Mouse (Mus musculus) cerebellum, adult 2 months (tissue): Measurements from ENCODE around the gene Cd200. TPM values are rescaled to one million over a fixed set of nuclear protein-coding genes. Genes with fewer than 3 reads are reported as not detected.

ENCODE experiments used
- DNase-seq, 2 experiments: peaks; one replicate each; pipeline ENCODE4 v3.0.0; 2021
- H3K27ac ChIP-seq: fragments of 200-500 bp; 2 replicates; pipeline ENCODE4 v1.5.1; 2012; ENCODE audit warnings: low read length, control low read depth, inconsistent platforms; ENCODE audit not compliant: insufficient read depth
- H3K27me3 ChIP-seq: fragments of 200-500 bp; 2 replicates; pipeline ENCODE4 v1.6.1; 2012; ENCODE audit warnings: inconsistent platforms, mild to moderate bottlenecking, low read length, moderate library complexity; ENCODE audit not compliant: control insufficient read depth, insufficient read depth
- H3K4me1 ChIP-seq: fragments of 200-500 bp; 2 replicates; pipeline ENCODE4 v1.6.1; 2011; ENCODE audit warnings: low read length; ENCODE audit not compliant: control insufficient read depth, insufficient read depth
- H3K4me3 ChIP-seq: fragments of 200-500 bp; replicated peaks from 2 replicates; pipeline ENCODE3; 2011; ENCODE audit warnings: mild to moderate bottlenecking, low read depth, low read length, control low read depth; ENCODE audit not compliant: insufficient read depth
- CTCF ChIP-seq: fragments of 200-500 bp; IDR thresholded peaks from 2 replicates; pipeline ENCODE4 v1.5.1; 2011; ENCODE audit warnings: low read depth, mild to moderate bottlenecking, control low read depth, low read length, moderate library complexity, borderline replicate concordance; ENCODE audit not compliant: insufficient read depth
- POLR2A ChIP-seq: fragments of 200-500 bp; IDR thresholded peaks from 2 replicates; pipeline ENCODE4 v1.6.1; 2011; ENCODE audit warnings: low read length, control low read depth, borderline replicate concordance; ENCODE audit not compliant: insufficient read depth
- WGBS: fragments of 180-500 bp; shearing (Covaris S2); methylation state at CpG from one replicate; pipeline ENCODE4 v1.1.7; 2018; 5-methylcytosine and 5-hydroxymethylcytosine counted together
- polyA plus RNA-seq: library from polyadenylated mRNA; depleted of rRNA; stranded (reverse); fragments of >200 nt; gene quantifications from 2 replicates; pipeline ENCODE4 v1.2.3, GENCODE M21; 2012

The Cd200 gene
- polyA plus RNA-seq, 1 experiment: 69.7 TPM

- TF ChIP-seq POLR2A (no peak), CTCF (no peak)
- Histone ChIP-seq H3K27me3 (no peaks in the 10 kb centered on the region; the same call in 1 of the 2 replicates), H3K27ac (no peak overlapping the region), H3K4me3 (no peak overlapping the region), H3K4me1 (no peaks in the 10 kb centered on the region)
- 62% methylated on average over 5 of the region's 5 CpGs for WGBS
- DNase-seq: no peak
These were observed 18.4 kb downstream of the Cd200 start for GRCm38 (mm10) chr16:45390286-45390956.

- H3K27ac ChIP-seq: no peak overlapping the region
- no peaks in the 10 kb centered on the region for H3K27me3 ChIP-seq
- no peak for TF ChIP-seq CTCF
- TF ChIP-seq POLR2A: no peak
- no peak overlapping the region for H3K4me3 ChIP-seq
- H3K4me1 ChIP-seq: no peaks in the 10 kb centered on the region
- 85% methylated on average over 2 of the region's 2 CpGs for whole genome bisulfite sequencing
- no peak for DNase-seq
These were observed 19.0 kb downstream of the Cd200 start for GRCm38 (mm10) chr16:45389833-45390232.

GRCm38 (mm10) chr16:45389041-45389440 is 19.8 kb downstream of the Cd200 start:
- no peak for TF ChIP-seq POLR2A
- no peak for TF ChIP-seq CTCF
- DNase-seq: no peak
- H3K4me3 ChIP-seq: no peak overlapping the region
- H3K4me1 ChIP-seq: no peaks in the 10 kb centered on the region
- H3K27ac ChIP-seq: no peak overlapping the region
- WGBS: 93% methylated on average over 2 of the region's 2 CpGs
- no peaks in the 10 kb centered on the region for H3K27me3 ChIP-seq

- Histone ChIP-seq H3K27ac (no peak overlapping the region), H3K4me1 (no peaks in the 10 kb centered on the region), H3K27me3 (no peaks in the 10 kb centered on the region; the same call in 1 of the 2 replicates), H3K4me3 (no peak overlapping the region)
- 69% methylated on average over 3 of the region's 3 CpGs for WGBS
- TF ChIP-seq POLR2A (no peak), CTCF (no peak)
- DNase-seq: no peak
These were observed 27.0 kb downstream of the Cd200 start for GRCm38 (mm10) chr16:45381811-45382210.

- Histone ChIP-seq H3K27ac (no peak overlapping the region), H3K4me3 (no peak overlapping the region), H3K4me1 (no peaks in the 10 kb centered on the region), H3K27me3 (no peaks in the 10 kb centered on the region; the same call in 1 of the 2 replicates)
- TF ChIP-seq POLR2A (no peak), CTCF (no peak)
- no peak for DNase-seq
- 89% methylated on average over 3 of the region's 3 CpGs for WGBS
These were observed 29.9 kb downstream of the Cd200 start for GRCm38 (mm10) chr16:45378959-45379358.

- WGBS: 96% methylated on average over 5 of the region's 5 CpGs
- Histone ChIP-seq H3K27ac (no peak overlapping the region), H3K27me3 (no peaks in the 10 kb centered on the region; the same call in 1 of the 2 replicates), H3K4me3 (no peak overlapping the region), H3K4me1 (no peaks in the 10 kb centered on the region)
- no peak for DNase-seq
- TF ChIP-seq CTCF: no peak
- TF ChIP-seq POLR2A: no peak
These were observed 30.5 kb downstream of the Cd200 start for GRCm38 (mm10) chr16:45378147-45378943.

GRCm38 (mm10) chr16:45377332-45377731 is 31.5 kb downstream of the Cd200 start:
- 90% methylated on average over 4 of the region's 4 CpGs for WGBS
- TF ChIP-seq POLR2A: no peak
- TF ChIP-seq CTCF: no peak
- Histone ChIP-seq H3K27me3 (no peaks in the 10 kb centered on the region; the same call in 1 of the 2 replicates), H3K4me3 (no peak overlapping the region), H3K4me1 (no peaks in the 10 kb centered on the region), H3K27ac (no peak overlapping the region)
- DNase-seq: no peak
